Mouse (Mus musculus) frontal cortex, adult (tissue): ENCODE results near the gene Olfml2a.

Experiments
- ATAC-seq: cut with Nextera tagmentation; 2 replicates; pipeline ENCODE4 v1.9.2; 2017; ENCODE audit warnings: mild to moderate bottlenecking, moderate library complexity, mixed read lengths; ENCODE audit not compliant: low TSS enrichment

Gene Olfml2a

DNA sequence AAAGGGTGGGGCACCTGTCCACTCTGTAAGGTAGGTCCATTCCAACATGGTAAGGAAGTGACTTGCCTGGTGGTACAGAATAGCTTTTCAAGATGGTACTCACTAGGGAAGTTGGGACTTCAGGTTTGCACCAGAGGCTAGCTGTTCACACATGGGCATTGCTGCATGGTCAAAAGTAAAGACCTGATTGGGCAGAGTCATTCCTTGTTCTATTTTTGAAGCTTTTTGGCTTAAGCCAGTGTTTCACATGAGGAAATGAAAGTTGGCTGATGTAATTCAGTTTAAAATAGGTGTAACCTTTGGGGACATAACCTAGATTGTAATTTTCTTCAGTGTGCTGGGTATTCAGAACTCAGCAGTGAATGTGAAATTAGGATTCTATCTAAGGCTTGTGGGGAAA is 79.5 kb downstream of the Olfml2a start:
- ATAC-seq = no peak

DNA sequence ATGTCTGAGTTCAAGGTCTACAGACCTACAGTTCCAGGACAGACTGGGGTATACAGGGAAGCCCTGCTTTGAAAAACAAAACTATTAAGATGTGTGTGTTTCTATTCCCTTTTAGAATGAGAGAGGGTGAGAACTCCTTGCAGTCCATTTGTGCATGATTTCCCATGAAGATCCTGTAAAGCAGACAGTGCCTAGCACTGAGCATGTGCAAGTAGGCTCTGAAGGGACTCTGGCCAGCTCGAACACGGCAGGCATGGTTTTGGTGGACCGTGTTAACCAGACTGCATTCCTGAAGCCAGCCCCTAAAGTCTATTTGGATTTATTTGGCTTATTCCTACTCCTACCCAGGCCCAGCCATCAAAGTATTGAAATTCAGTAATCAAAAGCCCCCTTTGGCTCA is 80.2 kb downstream of the Olfml2a start:
- ATAC-seq = no peak

DNA sequence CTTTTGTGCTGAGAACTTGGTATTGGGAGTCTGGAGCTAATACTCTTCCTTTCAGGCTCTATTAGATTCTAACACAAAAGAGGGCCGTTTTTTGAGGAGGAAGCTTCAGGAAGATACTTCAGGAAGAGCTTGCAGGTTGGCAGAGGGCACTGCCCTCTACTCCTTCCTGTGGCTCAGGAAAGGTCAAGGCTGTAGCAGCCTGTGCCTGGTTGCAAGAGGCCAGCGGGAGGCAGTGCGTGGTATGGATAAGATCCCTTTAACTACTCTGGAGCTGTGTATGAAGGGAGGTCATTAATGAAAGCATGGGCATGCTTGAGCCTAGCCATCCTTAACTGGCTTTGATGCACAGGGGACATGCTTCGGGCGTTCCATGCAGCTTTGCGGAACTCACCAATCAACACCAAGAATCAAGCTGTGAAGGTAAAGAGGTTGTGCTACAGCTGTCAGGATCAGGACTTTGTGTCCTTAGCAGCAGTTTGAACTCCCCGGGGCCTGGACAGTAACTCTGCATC is 81.0 kb downstream of the Olfml2a start:
- ATAC-seq = no peak
